Mouse (Mus musculus) CH12.LX (cell line): Measurements from ENCODE around the gene Slc19a2. TPM values are rescaled to one million over a fixed set of nuclear protein-coding genes. Genes with fewer than 3 reads are reported as not detected.

Source experiments
- DNase-seq: peaks from one replicate; pipeline ENCODE4 v3.0.0-alpha.2; 2013; ENCODE audit errors: extremely low read depth
- H3K27ac ChIP-seq: 2 replicates; pipeline ENCODE4 v1.5.1; 2012; ENCODE audit warnings: low read depth, mild to moderate bottlenecking, control low read depth, moderate library complexity; ENCODE audit not compliant: insufficient read depth
- H3K27me3 ChIP-seq: replicated peaks from 2 replicates; pipeline ENCODE3; 2012; ENCODE audit warnings: inconsistent platforms
- H3K36me3 ChIP-seq, 2 experiments: replicated peaks in 1 of 2; 2 replicates each; pipeline versions ENCODE3 to v1.6.1; 2012; ENCODE audit warnings: inconsistent platforms in 1 of 2, low read length in 1 of 2, mild to moderate bottlenecking in 1 of 2, mixed read lengths in 1 of 2, moderate library complexity in 1 of 2; ENCODE audit not compliant: control insufficient read depth in 1 of 2, insufficient read depth in 1 of 2
- H3K4me1 ChIP-seq, 2 experiments: 2 replicates each; pipeline ENCODE4 v1.6.1; 2012; ENCODE audit warnings: inconsistent platforms in 1 of 2, moderate library complexity in 1 of 2; ENCODE audit not compliant: insufficient read depth in 2 of 2, control insufficient read depth in 1 of 2
- H3K4me2 ChIP-seq: 2 replicates; pipeline ENCODE4 v1.6.1; 2012; ENCODE audit warnings: low read depth, mild to moderate bottlenecking, control low read depth; ENCODE audit not compliant: poor library complexity, insufficient read depth, severe bottlenecking
- H3K4me3 ChIP-seq, 3 experiments: fragments of 150-350 bp in 1 of 3; sonication (generic) in 1 of 3; replicated peaks in 1 of 3; 2 replicates each; pipeline versions ENCODE3 to v1.5.1; 2011 to 2012; ENCODE audit warnings: low read depth in 2 of 3, low read length in 2 of 3, mild to moderate bottlenecking in 2 of 3, moderate library complexity in 2 of 3, control low read depth in 1 of 3, improper control_type of control experiment in 1 of 3, inconsistent platforms in 1 of 3, mixed read lengths in 1 of 3; ENCODE audit not compliant: poor library complexity in 1 of 3
- H3K79me2 ChIP-seq: replicated peaks from 2 replicates; pipeline ENCODE4 v1.6.1; 2012; ENCODE audit warnings: mild to moderate bottlenecking, moderate library complexity; ENCODE audit not compliant: control insufficient read depth, poor library complexity, insufficient read depth, severe bottlenecking; ENCODE audit errors: extremely low read depth
- H3K9ac ChIP-seq: 2 replicates; pipeline ENCODE4 v1.6.1; 2012; ENCODE audit warnings: low read depth, mild to moderate bottlenecking, control low read depth, moderate library complexity; ENCODE audit not compliant: insufficient read depth
- H3K9me3 ChIP-seq: replicated peaks from 2 replicates; pipeline ENCODE3; 2012; ENCODE audit warnings: low read length, inconsistent platforms, mixed read lengths
- CTCF ChIP-seq, 2 experiments: IDR thresholded peaks in 1 of 2; conservative IDR thresholded peaks in 1 of 2; 2 replicates each; pipeline ENCODE4 v1.5.1; 2011 to 2012; ENCODE audit warnings: low read depth in 2 of 2, low read length in 2 of 2, improper control_type of control experiment in 1 of 2, inconsistent platforms in 1 of 2, mild to moderate bottlenecking in 1 of 2, moderate library complexity in 1 of 2
- E2F4 ChIP-seq: IDR thresholded peaks from 2 replicates; pipeline ENCODE4 v1.6.1; 2011; ENCODE audit warnings: low read depth, low read length, improper control_type of control experiment; ENCODE audit not compliant: insufficient replicate concordance
- EP300 ChIP-seq: IDR thresholded peaks from 2 replicates; pipeline ENCODE4 v1.6.1; 2011; ENCODE audit warnings: low read length, improper control_type of control experiment
- MAFK ChIP-seq: IDR thresholded peaks from 2 replicates; pipeline ENCODE4 v1.6.1; 2011; ENCODE audit warnings: low read length, improper control_type of control experiment; ENCODE audit not compliant: insufficient replicate concordance
- MAZ ChIP-seq: IDR thresholded peaks from 2 replicates; pipeline ENCODE4 v1.6.1; 2012; ENCODE audit warnings: low read depth, mild to moderate bottlenecking, inconsistent platforms, low read length, improper control_type of control experiment, moderate library complexity
- MEF2A ChIP-seq: IDR thresholded peaks from 2 replicates; pipeline ENCODE4 v1.6.1; 2014; ENCODE audit warnings: low read depth, mild to moderate bottlenecking, inconsistent platforms, low read length, improper control_type of control experiment, borderline replicate concordance
- MXI1 ChIP-seq: IDR thresholded peaks from 2 replicates; pipeline ENCODE4 v1.6.1; 2011; ENCODE audit warnings: mild to moderate bottlenecking, low read depth, low read length, improper control_type of control experiment
- NELFE ChIP-seq: IDR thresholded peaks from 2 replicates; pipeline ENCODE4 v1.6.1; 2011; ENCODE audit warnings: low read depth, low read length, improper control_type of control experiment
- NRF1 ChIP-seq: IDR thresholded peaks from 2 replicates; pipeline ENCODE4 v1.6.1; 2014; ENCODE audit warnings: low read depth, mild to moderate bottlenecking, inconsistent platforms, low read length, improper control_type of control experiment, moderate library complexity
- POLR2AphosphoS2 ChIP-seq: IDR thresholded peaks from 2 replicates; pipeline ENCODE4 v1.6.1; 2011; ENCODE audit warnings: low read depth, low read length, improper control_type of control experiment
- SIN3A ChIP-seq: IDR thresholded peaks from 2 replicates; pipeline ENCODE4 v1.6.1; 2012; ENCODE audit warnings: low read length, improper control_type of control experiment, inconsistent platforms
- SMC3 ChIP-seq: IDR thresholded peaks from 2 replicates; pipeline ENCODE4 v1.6.1; 2011; ENCODE audit warnings: low read depth, low read length, improper control_type of control experiment
- TCF12 ChIP-seq: IDR thresholded peaks from 2 replicates; pipeline ENCODE4 v1.6.1; 2014; ENCODE audit warnings: low read depth, mild to moderate bottlenecking, inconsistent platforms, low read length, improper control_type of control experiment
- USF2 ChIP-seq: conservative IDR thresholded peaks from 2 replicates; pipeline ENCODE4 v1.6.1; 2011; ENCODE audit warnings: low read depth, low read length, improper control_type of control experiment
- ZMIZ1 ChIP-seq: IDR thresholded peaks from 2 replicates; pipeline ENCODE4 v1.6.1; 2012; ENCODE audit warnings: low read depth, mild to moderate bottlenecking, inconsistent platforms, low read length, improper control_type of control experiment
- ZNF384 ChIP-seq: IDR thresholded peaks from 2 replicates; pipeline ENCODE4 v1.6.1; 2012; ENCODE audit warnings: low read depth, low read length, improper control_type of control experiment, inconsistent platforms
- dilution Hi-C: fragments of 300-500 bp; cut with MboI; formaldehyde crosslinking; loops from 2 replicates; pipeline ENCODE4 v1.14.3; 2020; ENCODE audit warnings: low sequenced_read_pairs; ENCODE audit not compliant: extremely low pct_unique_long_range_greater_than_20kb, extremely low pct_ligation_motif_present
- in situ Hi-C: fragments of 300-500 bp; cut with MboI; formaldehyde crosslinking; loops from 3 replicates; pipeline ENCODE4 v1.14.3; 2019; ENCODE audit warnings: low sequenced_read_pairs, low pct_ligation_motif_present, low pct_unique_long_range_greater_than_20kb, mixed read lengths
- polyA plus RNA-seq: library from polyadenylated mRNA; unstranded; fragments of >175 nt; gene quantifications from 2 replicates; pipeline ENCODE4 v1.2.1, GENCODE M21; 2012; ENCODE audit warnings: low read depth; ENCODE audit not compliant: insufficient read length
- total RNA-seq, 2 experiments: library from RNA; depleted of rRNA; stranded (reverse); fragments of 300-350 nt in 1 of 2; fragments of >200 nt in 1 of 2; gene quantifications; 2 replicates each; pipeline ENCODE4 v1.2.3; 2012 to 2014

Gene Slc19a2
- total and polyA plus RNA-seq, 3 experiments: 11.6 to 28.4 (median 16.8) TPM

DNA sequence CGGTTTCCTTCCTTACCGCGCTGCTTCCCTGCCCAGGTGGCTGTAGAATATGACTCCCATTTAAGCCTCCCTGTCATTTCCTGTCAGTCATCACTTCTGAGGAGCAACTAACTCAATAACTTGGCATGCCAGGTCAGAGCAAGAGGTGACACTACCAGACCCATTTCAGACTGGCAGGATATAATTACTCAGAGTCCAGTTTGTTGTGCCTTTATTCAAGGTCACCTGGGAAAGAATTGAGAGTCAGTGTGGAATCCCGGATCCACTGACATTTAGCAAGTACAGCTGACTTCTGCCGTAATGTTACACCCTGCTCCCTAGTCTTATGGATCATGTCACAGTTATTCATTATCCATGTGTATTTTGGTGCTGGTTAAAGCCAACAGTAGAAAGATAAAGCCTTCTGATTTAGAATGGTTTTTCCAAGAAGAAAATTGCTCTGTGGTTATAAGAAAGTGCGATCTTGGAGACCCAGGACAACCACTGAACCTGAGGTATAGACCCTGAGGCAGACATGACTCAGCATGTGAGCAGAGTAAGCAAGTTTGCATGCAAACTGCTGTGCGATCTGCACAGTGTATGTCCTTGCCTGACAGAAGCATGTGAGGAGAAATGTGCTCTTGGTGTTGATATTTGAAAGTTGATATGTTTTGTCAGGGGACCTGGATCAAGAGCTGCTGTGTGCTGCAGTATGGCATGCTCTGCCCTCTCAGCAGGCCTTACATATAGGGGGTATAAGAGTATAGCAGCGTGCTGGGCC lies 1.7 kb downstream of the Slc19a2 start:
- in situ Hi-C loops (no loop called here), dilution Hi-C loops (no loop called here)
- Histone ChIP-seq H3K79me2 (peaks cover 45% of the 10 kb centered on the region), H3K36me3 (peaks cover 0 to 16% of the 10 kb centered on the region in 2 experiments), H3K4me3 (peak overlapping the region; percentile 74 to 99 (median 85)), H3K4me2 (peak overlapping the region; percentile 60), H3K9ac (peak overlapping the region; percentile 58), H3K27me3 (no peaks in the 10 kb centered on the region), H3K27ac (no peak overlapping the region)
- no peak for DNase-seq
- TF ChIP-seq NRF1: no peak
- peak; percentile 78; the same call in 1 of the 2 replicates for TF ChIP-seq MAFK
- TF ChIP-seq MXI1: 0 out of 2 replicates have a peak, but pooled peaks have one; percentile 61
- TF ChIP-seq, all 38 proteins: peak for 2
- H3K9me3 ChIP-seq: no peaks in the 10 kb centered on the region
- H3K4me1 ChIP-seq: peaks cover 5 to 30% of the 10 kb centered on the region in 2 experiments

DNA sequence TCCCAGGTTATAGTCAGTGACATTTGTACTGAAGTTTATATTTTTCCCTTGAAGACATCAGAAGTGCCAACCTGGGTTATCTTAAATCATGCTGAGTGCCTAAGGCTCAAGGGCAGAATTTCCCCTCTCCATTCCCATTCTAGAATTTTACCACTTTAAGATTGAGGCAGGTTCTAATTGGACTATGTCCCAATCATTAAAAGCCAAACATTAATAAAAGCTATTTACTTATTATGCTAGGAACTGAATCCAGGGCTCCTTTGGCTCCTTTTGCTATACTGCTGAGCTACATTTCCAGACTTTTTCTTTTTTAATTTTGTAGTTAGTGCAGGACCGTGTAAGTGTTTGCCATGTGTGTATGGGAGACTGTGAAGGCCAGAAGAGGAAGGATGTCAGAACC lies 2.6 kb downstream of the Slc19a2 start:
- no peak for TF ChIP-seq TCF12
- no peak for TF ChIP-seq E2F4
- no peak for TF ChIP-seq NRF1
- TF ChIP-seq SMC3: no peak
- no peak overlapping the region for H3K4me3 ChIP-seq
- no peak overlapping the region for H3K9ac ChIP-seq
- peaks cover 5 to 30% of the 10 kb centered on the region in 2 experiments for H3K4me1 ChIP-seq
- no peak overlapping the region for H3K27ac ChIP-seq
- peaks cover 45% of the 10 kb centered on the region for H3K79me2 ChIP-seq
- in situ Hi-C loops (no loop called here), dilution Hi-C loops (no loop called here)
- peaks cover 0 to 21% of the 10 kb centered on the region in 2 experiments for H3K36me3 ChIP-seq
- H3K27me3 ChIP-seq: no peaks in the 10 kb centered on the region
- H3K4me2 ChIP-seq: peak overlapping the region; percentile 60; the same call in 1 of the 2 replicates
- DNase-seq: no peak
- H3K9me3 ChIP-seq: no peaks in the 10 kb centered on the region

DNA sequence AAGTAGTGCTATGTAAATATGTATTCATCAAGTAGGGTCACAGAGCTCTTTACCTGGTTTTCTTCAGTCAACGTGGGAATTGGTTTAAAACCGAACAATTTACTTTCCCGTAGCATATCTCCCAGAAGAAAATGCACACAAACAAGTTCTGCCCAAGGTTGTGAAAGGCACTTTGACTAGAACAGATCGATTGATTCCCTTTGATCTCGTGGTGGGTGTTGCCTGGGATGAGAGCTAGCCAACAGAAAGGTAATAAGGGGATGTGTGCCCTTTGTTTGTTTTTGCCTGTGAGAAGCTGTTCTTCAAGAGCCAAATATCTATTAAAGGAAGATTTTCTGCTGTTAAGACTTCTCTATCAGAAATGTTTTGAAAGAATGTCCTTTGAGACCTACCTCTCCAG lies 3.7 kb downstream of the Slc19a2 start:
- H3K4me1 ChIP-seq: peaks cover 5 to 27% of the 10 kb centered on the region in 2 experiments
- H3K36me3 ChIP-seq: peaks cover 9 to 32% of the 10 kb centered on the region in 2 experiments
- dilution Hi-C loops (no loop called here), in situ Hi-C loops (no loop called here)
- no peak overlapping the region for H3K9ac ChIP-seq
- H3K4me3 ChIP-seq: no peak overlapping the region
- H3K79me2 ChIP-seq: peaks cover 45% of the 10 kb centered on the region
- H3K27ac ChIP-seq: no peak overlapping the region
- H3K4me2 ChIP-seq: no peak overlapping the region
- TF ChIP-seq MAZ (no peak), SIN3A (no peak), ZNF384 (no peak), POLR2AphosphoS2 (no peak), CTCF (conservative IDR thresholded peaks at IDR 0.05 in 1 of 2, IDR thresholded peaks at IDR 0.05 in 1 of 2; ENCODE audit: low read depth in 2 of 2, low read length in 2 of 2) (no peak), NRF1 (no peak), ZMIZ1 (no peak), EP300 (no peak), MAFK (no peak), NELFE (no peak), USF2 (no peak), MEF2A (no peak), SMC3 (no peak)
- TF ChIP-seq, all 38 proteins: peak for 0
- no peak for DNase-seq
- Histone ChIP-seq H3K9me3 (no peaks in the 10 kb centered on the region), H3K27me3 (no peaks in the 10 kb centered on the region)
